Mouse (Mus musculus) adrenal gland, adult 2 months (tissue): ENCODE results near the gene Chst8. TPM values are rescaled to one million over a fixed set of nuclear protein-coding genes. Genes with fewer than 3 reads are reported as not detected.

Experiments
- DNase-seq: peaks from one replicate; pipeline ENCODE4 v3.0.0; 2021
- polyA plus RNA-seq: library from polyadenylated mRNA; depleted of rRNA; stranded (reverse); fragments of >200 nt; gene quantifications from 2 replicates; pipeline ENCODE4 v1.2.3, GENCODE M21; 2012
- total RNA-seq, 2 experiments: library from RNA; stranded (reverse); gene quantifications; 2 replicates each; pipeline ENCODE4 v1.2.3; 2021

Chst8 gene
- total and polyA plus RNA-seq, 3 experiments = 10.6 to 26.9 (median 11.4) TPM

DNA sequence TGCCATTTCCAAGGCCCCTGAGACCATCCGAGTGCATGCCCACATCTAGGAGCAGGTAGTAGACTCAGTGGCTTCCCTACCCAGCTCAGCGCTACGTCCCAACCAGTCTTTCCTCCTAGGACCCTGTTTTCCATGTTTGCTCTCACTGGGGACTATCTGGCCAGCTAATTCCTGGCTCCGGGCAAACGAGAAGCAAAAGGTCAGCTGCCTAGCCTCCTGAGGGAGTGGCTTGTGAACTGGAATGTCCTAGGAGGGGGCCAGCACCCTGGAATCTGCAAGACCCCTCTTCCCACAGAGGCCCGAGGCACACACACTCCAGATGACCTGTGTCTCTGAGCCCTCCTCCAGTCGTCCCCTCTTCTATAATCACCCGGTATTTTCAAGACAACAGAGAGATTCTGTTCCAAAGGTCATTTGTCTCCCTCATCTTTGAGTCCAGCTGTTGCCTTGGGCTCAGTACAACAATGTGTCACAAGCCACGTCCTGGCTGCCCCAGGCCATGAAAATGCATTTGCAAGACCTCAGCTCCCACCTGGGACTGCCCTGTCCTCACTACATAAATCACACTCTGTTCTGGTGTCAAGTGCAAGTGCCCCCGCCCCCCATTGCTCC, 60.3 kb downstream of the Chst8 start:
- peak; percentile 40 for DNase-seq

DNA sequence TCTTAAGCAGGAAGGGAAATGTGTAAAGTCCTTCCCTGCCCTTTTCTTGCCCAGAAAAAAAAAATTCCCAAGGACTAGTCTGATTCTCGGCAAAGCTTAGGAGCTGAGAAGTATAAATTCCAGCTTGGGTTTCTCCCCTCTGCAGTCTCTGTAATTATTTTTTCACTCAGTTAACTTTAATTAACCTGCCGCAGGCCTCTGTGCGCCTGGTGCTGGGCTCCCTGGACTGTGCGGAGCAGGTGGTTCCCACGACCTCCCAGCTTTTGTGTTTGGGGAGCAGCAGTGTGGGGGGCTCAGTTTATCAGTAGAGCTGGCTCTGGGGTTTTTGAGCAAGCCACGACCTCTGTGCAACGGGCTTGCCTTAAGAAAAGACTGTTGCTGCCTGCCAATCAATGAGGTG, 62.2 kb downstream of the Chst8 start:
- DNase-seq = no peak

DNA sequence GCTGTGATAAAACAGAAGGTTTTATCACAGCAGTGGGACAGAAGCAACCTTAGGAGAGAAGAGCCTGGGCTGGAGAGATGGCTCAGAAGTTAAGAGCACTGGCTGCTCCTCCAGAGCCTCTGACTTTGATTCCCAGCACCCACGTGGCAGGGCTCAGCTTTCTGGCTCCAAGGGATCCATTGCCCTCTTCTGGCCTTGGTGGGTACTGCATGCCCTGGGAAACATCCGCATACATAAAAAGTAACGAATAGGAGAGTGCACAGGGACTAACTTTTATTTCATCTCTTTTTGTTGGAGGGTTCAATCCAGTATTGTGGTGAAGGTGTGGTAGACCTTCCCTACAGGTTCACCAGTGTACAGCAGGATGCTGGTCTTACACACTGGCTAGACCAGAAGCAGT, 62.8 kb downstream of the Chst8 start:
- peak; percentile 15 for DNase-seq

DNA sequence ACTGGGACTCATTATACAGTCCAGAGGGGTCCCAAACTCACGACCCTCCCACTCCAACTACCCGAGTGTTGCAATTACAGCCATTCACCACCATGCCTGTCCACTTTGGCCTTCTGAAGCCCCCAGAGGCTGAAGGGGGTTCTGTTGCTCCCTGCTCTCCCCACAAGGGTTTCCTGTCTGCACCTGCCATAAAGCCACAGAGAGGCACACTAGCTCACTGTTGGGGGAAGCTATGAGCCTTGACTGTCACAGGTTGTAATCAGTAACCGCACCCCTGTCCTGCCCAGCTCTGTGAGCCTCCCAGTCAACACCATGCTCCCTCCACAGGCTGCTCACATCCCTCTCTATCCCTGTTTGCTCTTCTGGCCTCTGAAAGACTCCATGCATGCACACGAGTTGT, 64.0 kb downstream of the Chst8 start:
- no peak for DNase-seq

DNA sequence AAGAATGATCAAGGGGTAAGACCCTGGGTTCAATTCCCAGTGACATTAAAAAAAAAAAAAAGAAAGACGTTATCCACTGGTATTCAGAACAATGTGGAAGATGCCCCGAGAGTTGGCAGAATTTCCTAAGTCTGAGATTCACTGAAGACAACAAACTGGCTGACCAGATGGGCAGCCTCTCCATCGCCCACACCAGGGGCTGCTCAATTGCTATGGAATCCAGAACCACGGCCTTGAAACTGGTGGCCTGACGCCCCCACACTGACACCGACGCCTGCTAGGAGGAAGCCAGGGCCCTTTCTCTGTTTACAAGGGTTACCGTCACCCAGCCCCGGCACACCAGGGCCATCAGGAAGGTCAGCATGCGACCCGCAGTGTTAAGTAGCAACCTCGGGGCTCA, 64.8 kb downstream of the Chst8 start:
- no peak for DNase-seq

DNA sequence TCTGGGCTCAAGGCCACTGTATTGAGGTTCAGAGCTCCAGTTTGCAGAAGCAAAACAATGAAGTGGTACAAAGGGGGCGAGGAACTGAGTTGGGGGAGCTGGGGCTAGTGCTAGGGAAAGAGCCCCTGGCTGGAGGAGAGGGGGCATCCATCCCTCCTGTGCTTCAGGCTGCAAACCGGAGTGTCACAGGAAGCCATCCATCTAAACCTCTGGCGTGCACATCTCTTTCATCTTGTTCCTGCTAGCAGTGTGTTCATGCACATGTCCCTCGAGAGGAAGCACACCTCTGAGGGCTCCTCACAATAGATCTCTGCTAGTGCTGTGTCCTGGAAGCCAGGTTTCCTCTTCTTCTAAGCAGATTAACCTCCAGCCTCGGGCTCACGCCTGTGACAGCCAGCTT, 65.9 kb downstream of the Chst8 start:
- DNase-seq = peak; percentile 62

DNA sequence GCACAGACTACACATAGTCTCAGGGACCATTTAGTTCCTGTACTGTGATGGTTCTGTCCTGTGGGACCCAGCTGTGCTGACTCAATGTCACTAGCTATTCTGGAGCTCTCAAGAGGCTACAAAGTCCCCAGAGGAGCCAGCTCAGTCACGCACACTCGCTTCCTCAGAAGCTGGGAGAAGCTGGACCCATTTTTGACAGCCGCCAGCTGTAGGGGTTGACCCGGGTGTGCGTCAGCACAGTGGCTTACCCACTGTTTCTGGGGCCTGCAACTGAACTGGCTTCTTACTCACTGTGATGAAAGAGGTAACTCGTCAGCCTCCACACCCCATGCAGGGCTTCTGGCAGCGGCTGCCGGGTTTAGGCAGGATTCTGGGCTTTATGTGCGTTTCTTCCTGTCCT, 66.3 kb downstream of the Chst8 start:
- DNase-seq = peak; percentile 80

DNA sequence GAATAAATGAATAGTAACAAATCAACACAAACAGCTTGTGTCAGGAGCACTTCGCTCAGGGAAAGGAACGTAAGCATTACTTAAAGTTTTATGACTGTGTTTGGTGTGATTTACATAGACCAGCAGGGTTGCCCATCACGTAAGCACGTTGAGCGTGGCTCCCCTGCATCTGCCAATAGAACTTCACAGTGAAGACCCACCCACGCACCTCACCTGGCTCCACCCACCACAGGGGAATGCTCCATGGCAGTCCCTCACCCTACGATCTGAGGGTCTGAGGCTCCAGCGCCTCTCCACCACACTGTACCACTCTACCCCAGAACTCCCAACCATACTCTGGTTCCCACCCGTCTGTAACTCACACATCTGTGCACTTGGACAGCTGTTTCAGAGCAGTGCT, 67.1 kb downstream of the Chst8 start:
- DNase-seq = no peak

DNA sequence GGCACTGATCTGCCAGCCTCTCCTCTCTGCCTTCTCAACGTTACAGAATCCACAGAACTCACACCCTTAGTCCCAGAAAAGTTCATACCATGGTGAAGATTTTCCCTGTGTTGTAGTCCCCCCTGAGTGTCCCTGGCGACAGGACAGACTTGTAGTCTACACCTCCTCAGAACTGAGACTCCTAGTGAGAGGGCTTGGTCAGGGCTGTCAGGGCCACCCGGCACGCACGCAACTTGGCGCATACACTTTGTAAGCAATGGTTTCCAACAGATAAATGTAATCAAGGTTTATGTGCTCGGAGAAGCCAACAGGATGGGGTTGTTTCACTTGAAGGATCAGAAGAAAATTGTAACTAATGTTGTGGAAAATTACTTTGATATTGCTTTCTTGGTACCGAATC, 67.5 kb downstream of the Chst8 start:
- no peak for DNase-seq

DNA sequence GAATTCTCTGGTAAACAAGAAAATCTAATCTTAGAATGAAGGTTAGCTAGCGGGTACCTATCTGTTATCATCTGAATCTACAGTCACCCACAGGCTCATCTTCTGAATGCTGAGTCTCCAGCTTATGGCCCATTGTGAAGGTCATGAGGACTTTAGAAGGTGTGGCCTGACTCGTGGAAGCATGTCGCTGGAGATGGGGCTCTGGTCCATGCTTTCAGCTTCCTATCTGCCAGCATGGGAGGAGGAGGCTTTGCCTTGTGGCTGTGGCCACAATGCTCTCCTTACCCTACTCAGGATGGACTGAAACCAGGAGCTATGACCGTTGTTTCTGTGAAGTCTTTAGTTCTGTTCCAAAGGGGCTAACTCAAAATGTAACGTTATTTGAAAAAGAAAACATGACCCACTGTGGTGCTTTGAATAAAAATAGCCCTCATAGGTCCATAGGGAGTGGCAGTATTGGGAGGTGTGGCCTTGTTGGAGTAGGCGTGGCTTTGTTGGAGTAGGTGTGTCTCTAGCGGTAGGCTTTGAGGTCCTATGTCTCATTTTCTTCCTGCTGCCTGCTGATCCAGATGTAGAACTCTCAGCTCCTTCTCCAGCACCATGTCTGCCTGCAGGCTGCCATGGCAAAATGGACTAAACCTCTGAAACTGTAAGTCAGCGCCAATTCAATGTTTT, 69.0 kb downstream of the Chst8 start:
- DNase-seq = no peak

DNA sequence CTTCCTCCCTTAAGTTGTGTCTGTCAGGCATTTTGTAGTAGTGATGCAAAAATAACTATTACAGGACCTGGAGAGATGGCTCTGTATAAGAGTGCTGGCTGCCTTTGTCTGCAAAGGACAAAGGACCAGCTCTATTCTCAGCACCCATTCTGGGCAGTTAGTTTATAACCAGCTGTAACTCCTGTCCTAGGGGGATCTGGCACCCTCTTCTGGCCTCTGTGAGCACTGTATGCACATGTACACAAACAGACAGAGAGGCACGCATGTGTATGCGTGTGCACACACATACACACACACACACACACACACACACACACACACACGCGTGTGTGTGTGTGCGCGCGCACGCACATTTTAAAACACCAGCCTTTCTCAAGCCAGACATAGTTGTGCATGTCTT, 73.1 kb downstream of the Chst8 start:
- DNase-seq = no peak

DNA sequence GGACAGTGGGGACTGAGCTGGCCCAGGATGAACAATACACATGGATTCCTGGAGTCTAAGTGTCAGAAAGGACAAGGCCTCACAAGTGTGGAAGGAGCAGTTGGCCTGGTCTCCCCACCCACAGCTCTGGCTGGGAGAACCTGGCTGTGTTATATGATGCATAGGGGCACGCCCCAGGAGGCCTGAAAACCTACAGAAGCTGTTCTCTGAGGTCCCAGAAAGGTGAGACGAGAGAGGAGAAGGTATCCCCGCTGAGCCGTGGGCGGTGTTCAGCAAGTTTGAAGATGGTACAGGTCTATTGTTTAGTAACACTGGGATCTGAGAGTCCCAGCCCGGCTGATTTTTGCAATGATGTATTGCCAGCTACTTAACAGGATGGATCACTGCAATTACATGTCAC, 75.3 kb downstream of the Chst8 start:
- no peak for DNase-seq

DNA sequence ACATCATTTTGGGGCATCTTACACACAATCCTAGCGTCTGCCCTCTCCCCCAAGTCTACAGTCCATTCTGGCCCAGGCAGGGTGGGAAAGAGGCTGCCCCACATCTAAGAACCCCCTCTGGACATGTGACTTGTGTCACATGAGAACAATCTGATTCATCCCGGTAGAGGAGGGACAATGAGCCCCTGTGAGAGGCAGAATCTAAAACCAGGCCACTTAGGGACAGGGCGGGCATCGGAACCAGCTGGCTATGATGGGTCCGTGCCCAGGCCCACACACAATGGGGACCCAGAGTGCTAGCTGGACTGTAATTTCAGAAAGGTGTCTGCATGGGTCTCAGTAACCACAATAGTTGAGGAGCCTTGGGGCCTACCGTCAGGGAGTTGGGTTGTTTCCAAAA, 78.2 kb downstream of the Chst8 start:
- no peak for DNase-seq

DNA sequence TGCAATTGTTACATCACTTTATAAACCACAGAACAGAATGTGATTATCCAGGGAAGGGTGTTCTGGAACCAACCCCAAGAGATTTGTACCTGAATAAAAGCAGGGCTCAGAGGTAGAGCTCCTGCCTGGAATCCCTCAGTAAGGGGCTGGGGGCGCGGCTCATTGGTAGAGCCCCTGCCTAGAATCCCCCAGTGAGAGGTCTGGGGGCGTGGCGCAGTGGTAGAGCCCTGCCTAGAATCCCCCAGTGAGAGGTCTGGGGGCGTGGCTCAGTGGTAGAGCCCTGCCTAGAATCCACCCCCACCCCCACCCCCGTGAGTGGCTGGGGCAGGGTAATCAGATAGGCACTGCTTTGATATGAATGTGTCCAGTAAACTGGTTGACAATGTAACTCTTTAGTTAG, 83.6 kb downstream of the Chst8 start:
- DNase-seq = no peak

DNA sequence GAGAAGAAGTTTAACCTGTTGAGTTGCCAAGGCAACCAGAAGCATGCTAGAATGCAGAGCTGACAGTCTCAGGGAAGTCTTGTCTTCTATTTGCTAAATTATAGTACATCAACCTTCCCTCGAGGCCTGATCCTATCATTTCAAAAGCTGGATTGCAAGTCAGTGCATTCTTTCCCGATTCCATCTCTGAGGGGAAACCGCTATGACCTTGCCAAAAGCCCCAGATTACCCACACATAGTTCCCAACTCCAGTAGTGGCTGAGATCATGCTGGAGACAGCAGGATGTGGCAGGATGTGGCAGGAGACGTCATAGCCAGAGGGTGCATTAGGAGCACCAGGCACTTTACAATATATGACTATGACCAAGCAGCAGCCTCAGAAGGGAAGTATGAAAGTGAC, 87.3 kb downstream of the Chst8 start:
- DNase-seq = no peak

DNA sequence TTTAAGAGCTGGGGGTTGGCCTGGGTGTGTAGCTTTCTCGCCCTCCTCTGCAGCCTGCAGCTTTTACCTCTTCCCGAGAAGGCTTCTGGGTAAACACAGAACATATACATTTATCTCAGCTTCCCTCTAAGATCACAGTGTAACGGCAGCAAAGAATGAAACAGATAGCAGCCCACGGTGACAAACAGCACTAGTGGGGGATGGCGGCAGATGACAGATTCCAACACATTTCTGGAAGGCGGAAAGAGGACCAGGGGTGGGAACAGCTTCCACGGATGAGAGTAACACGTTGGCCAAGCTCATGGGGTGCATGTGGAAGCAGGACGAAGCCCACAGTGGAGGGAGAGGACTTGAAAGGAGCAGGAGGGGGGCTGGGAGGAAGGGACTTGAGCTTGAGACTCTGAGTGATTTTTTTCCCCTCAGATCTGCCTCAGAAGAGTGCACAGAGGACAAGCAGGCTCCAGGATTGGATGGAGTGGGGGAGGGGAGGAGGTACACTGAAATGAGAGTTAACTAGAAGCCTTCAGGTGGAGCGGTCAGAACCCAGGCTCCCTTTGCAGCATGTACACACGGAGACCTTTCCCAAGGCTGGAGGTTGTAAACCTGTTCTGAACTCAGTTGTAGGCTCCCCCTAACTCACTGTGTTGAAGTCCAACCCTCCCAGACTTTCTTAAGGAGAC, 89.8 kb downstream of the Chst8 start:
- DNase-seq = no peak

DNA sequence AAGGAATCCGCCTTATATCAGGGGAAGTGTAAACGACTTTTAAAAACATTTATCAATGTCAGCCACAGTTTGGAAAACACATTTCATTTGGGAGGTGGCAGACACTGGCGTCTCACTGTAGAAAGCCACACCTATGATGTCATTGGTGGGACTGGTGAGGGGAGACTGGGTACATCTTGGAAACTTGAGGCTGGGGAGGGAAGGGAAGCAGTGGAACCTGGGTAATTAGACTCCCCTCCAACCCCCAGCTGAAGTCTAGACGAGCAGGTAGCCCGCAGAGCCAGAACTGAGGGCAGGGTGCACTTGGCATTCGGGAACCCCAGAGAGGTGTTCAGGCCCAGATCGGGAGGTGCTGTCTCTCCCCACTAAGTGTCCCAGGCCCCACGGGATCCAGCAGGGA, 90.4 kb downstream of the Chst8 start:
- DNase-seq = no peak

DNA sequence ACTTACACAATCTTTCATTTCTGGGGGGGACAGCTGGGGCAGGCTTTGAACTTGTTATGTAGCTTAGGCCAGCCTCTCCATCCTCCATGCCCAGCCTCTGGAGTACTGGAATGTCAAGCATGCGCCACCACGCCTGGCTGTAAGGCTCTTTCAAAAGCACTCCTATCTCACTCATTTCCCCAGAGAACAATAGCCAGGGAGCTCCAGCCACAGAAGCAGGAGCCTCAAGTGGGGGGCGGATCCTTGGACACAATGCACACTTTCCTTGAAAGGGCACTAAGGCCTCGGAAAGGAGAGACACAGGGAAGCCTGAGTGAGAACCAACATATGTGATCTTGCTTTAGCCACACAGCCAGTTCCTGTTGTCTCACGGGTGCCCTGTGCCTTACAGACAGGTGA, 90.9 kb downstream of the Chst8 start:
- no peak for DNase-seq

DNA sequence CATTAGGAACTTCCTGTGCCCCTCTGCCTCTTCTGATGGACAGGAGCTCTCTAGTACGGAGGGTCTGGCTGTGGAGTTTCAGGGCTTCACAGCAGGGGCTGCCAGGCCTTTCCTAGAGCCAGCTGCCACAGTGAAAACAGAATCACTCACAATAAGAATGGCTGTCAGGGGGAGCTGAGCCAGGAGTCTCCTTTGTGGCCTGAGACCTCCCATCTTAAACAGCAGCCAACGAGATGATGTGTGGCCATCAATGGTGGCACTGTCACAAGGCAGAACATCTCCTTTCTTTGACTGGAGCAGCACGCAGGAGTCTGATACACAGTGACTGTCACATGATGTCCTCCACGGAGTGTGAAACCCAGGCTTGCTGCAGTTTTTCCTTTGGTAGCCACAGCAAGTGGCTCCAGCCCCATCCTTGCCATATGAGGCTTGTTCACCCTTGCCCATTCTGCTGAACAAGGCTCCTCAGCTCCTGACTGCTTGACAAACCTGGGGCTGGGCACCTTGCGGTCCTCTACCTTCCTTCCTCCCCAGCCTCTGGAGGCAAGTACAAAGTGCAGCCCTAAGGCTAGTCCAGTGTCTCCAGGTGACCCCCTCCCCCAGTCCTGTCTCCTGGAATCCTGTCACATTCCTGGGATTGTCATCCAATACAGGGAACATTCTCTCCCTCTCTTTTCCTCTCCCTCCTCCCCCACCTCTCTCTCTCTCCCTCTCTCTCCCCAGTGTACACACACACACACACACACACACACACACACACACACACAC, 91.4 kb downstream of the Chst8 start:
- DNase-seq = no peak

DNA sequence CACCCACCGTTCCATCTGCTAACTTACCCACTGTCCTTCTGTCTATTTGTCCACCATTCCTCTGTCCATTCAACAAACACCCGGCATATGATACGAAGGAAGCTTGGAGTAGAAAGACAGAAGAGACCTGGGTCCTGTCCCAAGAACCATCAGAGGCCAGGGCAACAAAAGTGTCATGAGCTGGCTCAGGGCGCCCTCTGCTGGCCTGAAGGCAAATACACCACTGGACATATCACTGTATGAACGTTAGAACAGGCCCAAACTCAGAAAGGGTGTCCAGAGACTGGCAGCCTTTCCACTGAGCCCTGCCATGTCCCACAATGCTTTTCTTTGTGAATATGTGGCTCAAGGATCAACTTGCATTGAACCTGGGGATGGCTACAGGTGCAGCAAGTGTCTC, 92.9 kb downstream of the Chst8 start:
- peak; percentile 54 for DNase-seq

DNA sequence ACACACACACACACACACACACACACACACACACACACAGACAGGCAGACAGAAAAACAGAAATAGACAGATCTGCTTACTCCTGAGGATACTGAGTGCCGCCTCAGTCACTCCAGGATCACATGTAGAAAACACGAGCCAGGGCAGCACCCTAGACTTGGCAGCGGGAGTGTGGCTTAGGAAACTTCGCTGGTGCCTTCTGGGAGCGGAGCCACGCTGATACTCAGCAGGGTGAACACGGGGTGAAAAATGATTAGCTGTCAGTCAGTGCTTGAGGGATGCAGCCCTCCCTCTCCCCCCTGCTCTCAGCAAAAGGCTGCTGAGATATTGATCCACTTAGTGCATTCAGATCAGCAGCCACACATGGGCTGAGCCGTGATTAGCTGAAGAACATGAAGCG, 93.9 kb downstream of the Chst8 start:
- peak; percentile 20 for DNase-seq

DNA sequence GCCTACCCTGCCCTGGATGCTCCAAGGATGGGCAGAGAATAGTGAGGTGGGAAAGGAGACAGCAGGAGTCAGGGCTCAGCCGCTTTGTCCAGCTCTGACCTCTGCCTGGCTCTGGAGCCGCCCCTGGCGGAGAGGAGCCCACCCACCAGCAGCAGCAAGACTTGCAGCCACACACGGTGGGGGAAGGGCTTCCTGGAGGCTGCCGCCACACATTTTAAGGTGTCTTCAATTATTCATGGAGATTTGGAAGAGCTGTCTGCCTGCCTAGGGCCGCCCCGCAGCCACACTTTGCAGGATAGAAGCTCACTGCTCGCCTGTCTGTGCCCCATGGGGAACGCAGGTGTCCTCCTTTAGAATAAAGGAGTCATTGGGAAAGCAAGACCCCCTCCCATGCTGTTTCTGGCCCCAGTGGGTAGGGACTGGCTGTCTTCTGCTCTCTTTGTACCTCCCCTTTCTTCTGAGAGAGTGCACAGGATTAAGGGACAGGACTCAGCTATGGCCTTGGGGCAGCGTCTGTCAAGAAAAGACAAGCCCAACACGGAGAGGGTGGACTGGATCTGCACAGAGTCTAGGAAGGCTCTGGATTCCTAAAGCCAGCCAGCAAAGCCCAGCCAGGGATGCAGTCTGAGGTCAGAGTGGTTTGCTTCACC, 95.2 kb downstream of the Chst8 start:
- no peak for DNase-seq
